Mouse (Mus musculus) layer of hippocampus, adult 11-12 months (tissue): ENCODE results near the gene Lhpp.

Experiments used
- DNase-seq: peaks from one replicate; pipeline ENCODE4 v3.0.0; 2022; ENCODE audit warnings: low spot score

The Lhpp gene

GRCm38 (mm10) chr7:132682336-132682735 is 71.9 kb downstream of the Lhpp start:
- no peak for DNase-seq

DNA sequence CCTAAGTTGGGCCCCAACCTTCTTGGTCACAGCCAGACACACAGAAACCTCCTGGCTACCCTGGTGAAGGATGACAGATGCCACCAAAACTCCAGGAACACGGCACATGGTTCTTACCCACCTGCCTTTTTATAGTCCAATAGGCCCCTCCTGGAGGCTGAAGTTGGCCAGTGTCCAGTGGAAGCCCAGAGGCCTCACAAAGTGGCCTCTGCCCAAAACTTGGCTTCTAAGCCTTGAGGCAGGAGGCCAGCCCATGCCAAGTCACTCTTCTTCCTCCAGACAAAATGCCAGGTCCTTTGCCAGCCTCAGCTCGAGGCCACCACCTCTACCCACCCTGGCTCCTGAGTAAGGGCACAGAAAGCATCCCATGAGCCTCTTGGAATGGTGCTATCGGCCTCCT is 72.5 kb downstream of the Lhpp start:
- no peak for DNase-seq

- DNase-seq = no peak
These were observed 73.5 kb downstream of the Lhpp start for GRCm38 (mm10) chr7:132683923-132684322.

DNA sequence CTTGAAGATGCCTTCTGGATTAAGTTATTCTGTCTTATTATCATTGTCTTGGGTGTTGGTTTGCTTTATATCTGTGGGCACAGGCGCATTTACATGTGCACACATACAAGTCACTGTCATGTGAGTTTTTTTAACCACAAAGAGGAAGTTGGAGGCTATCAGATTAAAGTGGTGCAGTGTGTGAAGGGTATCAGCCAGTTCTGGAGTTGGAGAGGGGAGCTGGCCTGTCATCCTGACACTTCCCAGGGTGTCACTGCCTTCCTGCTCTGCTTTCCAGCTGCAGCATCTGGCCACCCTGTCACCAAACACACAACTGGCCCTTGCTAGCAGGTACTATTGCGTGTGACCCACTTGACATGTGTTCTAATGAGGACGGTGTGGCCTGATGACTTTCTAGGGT is 76.1 kb downstream of the Lhpp start:
- no peak for DNase-seq

DNA sequence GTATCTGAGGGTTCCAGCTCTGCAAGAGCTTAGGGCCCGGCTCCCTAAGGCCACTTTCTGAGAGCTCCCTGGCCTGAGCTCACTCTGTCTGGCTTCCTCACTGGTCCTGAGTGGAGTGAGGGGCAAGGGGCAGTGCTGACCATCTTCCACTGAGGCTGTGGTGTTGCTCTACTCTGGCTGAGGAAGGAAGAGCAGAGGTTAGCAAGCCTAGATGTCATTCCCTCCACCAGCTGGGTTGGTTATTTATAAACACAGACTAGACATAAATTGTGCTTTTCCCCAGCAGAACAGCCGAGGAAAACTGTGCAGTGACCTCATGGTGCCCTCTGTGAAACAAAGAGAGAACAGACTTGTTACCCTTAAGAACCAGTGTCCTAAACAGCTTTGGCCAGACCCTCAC is 77.5 kb downstream of the Lhpp start:
- no peak for DNase-seq

DNA sequence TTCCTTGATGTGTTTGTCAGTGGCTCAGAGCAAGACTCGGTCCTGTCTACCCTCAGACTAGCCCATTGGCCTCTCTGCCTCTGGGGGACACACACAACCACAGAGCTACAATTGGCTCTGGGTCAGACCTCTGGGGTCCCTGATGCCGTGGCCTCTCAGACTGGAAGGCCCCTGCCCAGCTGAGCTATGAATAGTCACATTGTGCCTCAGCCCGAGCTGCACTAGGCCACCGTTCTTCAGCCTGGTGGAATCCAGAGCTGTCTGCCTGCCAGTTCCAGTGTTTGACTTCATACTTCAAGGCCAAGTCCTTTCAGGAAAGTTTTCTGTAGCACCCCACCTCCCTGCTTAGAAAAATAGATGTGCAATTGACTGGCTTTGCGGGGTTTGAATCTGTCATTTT is 78.3 kb downstream of the Lhpp start:
- peak; percentile 43 for DNase-seq

- DNase-seq = no peak
These were observed 79.3 kb downstream of the Lhpp start for GRCm38 (mm10) chr7:132689722-132690121.

DNA sequence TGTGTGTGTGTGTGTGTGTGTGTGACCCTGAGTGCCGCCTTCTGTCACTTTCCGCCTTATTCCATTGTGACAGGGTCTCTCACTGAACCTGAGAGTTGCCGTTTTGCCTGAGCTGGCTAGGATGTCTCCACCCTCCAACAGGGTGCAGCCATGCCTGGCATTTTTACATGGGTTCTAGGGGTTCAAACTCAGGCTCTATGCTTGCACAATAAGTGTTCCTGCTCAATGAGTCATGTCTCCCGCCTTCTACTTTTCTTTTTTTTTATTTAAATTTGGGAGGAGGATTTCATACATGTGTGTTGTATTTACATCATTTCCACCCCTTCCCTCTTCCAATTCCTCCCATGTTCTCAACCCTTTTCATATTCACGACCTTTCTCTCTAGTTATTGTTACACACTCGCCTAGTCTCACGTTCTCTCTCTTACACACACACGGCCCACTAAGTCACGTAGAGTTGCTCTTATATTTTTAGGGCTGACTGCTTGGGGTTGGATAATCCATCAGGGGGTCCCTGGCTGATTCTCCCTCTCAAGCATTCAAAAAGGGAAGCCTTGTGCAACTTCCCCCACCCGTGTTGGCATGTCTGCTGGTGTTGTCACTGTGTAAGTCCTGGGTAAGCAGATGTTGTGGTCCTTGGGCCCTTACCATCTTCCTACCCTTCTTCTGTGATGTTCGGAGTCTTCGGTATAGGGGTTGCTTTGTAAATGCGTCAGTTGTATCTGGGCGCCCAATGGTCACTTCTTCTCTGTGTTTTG is 80.5 kb downstream of the Lhpp start:
- peak; percentile 37 for DNase-seq

GRCm38 (mm10) chr7:132692719-132693118 is 82.3 kb downstream of the Lhpp start:
- peak; percentile 65 for DNase-seq

- no peak for DNase-seq
These were observed 83.1 kb downstream of the Lhpp start for GRCm38 (mm10) chr7:132693561-132693960.

- no peak for DNase-seq
These were observed 86.9 kb downstream of the Lhpp start for GRCm38 (mm10) chr7:132697258-132697796.

DNA sequence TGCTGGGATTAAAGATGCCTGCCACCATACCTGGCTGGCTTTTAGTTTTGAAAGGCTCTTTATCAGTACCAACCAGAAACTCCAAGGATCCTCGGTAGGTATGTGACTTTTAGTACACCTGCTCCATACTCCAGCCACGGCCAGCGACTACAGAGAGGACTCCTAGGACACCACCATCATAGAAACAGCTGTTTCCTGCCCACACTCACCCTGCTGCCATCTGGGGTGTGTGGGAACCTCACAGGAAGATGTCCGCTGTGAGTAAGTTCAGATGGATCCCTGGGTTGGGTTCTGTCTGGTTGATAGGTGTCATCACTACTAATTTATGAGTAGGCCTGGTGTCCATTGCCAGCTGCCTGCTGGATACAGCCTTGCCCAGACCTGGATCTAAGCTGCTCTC is 88.3 kb downstream of the Lhpp start:
- no peak for DNase-seq

DNA sequence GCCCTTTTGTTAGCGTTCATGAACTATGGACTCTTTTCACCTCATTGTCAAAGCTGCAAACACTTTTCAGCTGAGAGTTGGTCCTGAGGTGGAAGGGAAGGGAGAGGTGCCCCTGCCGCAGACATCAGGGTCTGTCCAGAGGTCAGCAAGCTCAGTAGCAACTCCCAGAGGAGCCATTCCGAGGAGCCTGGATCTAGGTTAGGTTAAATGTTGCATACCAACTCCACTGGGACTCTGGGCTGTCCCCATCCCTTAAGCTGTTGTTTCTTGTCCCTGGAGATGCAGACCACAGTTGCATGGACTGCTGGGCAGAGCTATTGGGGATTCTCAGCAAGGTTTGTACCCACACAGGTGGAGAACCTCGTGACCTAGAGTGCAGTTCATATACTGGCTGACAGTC is 88.7 kb downstream of the Lhpp start:
- DNase-seq = no peak

GRCm38 (mm10) chr7:132699639-132700038 is 89.2 kb downstream of the Lhpp start:
- DNase-seq = no peak

GRCm38 (mm10) chr7:132700107-132700506 is 89.7 kb downstream of the Lhpp start:
- no peak for DNase-seq

DNA sequence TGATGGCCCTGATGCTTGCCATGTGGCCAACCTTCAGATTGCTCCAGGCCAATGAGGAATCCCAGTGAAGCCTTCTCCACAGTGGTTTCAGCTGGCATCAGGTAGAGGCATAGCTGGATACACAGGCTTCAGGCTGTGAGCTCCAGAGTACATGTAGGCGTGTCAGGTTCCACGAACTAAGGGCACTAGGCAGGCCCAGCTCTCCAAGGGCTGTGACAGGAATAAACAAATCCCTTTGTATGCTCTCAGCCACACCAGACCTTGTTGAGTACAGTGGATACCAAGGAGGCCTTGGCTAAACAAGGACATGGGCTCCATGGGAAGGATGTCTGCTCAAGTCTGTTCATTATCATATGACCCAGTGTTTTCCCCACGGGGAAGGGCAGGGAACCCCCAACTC is 91.0 kb downstream of the Lhpp start:
- no peak for DNase-seq

DNA sequence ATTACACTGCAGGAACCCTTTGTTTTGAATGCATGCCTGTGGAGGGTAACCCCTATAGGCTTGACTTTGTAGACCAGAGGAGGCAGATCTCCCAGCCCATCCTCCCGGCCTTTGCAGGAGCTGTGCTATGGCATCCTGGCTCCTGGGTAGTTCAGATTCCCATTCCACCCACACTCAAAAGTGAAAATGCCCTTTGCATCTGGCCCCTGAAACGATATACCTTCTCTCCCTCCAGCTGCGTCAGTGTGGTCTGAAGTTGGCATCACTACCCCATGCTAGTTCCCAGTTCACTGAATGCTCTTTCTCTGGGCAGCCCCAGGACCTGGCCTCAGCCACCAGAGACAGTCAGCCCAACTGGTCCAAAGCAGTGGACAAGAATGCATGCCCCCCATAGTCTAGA is 91.6 kb downstream of the Lhpp start:
- DNase-seq = no peak

DNA sequence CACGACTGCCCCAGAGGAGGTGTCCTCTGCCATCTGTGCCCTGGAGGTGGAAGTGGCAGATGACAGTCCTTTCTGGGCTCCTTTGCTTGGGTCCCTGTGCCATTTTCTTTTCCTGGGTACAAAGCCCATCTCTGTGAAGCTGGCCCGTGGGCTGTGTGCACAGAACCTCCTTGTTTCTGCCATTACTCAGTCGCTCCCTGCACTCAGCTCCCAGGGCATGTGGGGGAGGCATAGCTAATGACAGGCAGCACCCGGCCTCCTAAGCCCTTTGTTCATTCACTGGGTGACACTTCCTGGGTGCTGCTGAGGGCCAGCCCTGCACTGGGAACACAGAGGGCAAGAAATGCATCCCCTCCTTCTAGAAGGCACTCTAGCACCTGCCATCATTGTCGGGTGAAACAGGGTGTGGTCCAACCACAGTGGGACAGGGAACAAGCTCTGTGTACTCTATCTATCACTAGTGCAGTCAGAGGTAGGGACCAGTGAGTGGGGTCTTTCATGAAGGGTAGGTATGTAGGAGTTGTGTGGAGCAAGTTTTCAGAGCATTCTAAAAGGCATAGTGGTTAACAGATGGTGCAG is 92.1 kb downstream of the Lhpp start:
- peak; percentile 71 for DNase-seq

DNA sequence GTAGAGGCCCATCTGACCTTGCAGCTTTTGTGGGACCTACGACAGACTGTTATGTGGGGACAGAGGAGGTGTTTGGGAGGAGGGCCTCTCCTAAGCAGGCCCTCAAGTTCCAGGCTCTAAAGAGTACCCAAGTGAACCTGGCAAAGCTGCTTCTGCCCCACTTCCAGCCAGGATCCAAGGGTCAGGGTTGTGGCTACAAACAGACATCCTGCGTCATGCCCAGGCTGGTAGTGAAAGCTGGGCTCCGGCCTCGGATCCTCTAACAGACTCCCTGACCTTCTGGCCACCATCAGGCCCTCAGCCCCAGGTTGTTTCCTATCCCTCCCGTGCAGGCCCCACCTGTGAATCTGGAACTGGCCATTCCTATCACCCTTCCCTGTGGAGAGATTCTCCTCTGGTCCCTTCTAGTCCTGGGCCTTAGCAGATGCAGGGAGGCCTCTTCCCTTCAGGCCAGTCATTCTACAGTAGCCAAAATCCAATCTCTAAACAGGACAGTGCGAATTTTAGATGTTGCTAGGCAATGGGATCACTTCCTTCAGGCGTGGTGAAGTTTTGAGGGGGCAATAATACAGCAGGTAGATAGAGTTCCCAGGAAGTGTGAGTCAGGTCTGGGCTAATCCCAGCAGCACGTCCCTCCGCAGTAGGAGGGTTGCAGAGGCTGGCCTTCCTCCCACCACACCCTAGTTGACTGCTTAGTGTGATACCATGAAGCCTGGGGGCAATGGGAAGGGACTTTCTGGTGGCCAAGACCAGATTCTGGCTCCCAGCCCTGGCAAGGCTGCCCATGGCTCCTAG is 93.3 kb downstream of the Lhpp start:
- DNase-seq = no peak

DNA sequence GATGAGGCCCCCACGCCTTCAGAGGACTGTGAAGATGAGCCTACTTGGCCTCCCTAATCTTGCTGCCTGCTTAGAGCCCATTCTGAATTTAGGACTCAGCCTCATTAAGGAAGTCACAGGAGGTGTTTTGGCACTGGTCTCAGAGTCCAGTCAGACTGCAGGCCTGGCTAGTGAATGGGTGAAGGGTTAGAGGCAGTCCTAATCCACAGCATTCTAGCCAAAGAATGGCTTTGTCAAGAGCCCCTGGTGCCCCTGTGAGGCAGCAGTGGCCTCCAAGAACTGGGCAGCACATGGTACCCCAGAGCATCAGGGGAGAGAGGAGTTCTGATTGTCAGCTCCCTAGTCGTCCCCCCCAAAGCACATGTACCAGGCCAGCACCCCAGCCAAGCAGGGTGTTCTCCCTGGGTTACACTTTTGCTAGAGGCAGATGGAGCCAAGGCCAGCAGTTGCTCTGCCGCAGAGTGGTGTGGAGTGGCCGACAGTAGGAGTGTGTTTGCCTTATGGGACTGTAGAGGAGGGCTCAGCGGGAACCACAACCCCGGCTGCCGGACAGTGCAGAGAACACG is 94.0 kb downstream of the Lhpp start:
- DNase-seq = no peak

DNA sequence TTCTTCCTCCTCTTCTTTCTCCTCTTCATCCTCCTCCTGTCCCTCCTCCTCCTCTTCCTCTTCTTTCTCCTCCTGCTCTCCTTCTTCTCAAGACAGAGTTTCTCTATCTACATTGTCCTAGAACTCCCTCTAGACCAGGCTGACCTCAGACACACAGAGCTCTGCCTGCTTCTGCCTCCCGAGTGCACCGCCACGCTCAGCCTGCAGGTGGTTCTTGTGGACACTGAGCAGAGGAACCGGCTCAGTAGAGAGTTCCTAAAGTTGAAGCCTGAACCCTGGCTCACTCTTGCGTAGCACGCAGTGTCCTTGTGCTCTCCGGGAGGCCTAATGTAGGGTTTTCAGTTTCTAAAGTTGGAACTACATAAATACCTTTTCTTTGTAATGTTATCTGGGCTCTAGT is 94.7 kb downstream of the Lhpp start:
- no peak for DNase-seq

- no peak for DNase-seq
These were observed 101.1 kb downstream of the Lhpp start for GRCm38 (mm10) chr7:132711579-132711978.
